Mouse (Mus musculus) embryonic fibroblast, embryonic 13.5 days (primary cell): ENCODE measurements around the gene Prkci.

Source experiments
- CTCF ChIP-seq: IDR thresholded peaks from 2 replicates; pipeline ENCODE4 v1.5.1; 2011; ENCODE audit warnings: mild to moderate bottlenecking, control low read depth, low read length, moderate library complexity, borderline replicate concordance; ENCODE audit not compliant: insufficient read depth
- POLR2A ChIP-seq: IDR thresholded peaks from 2 replicates; pipeline ENCODE4 v1.6.1; 2011; ENCODE audit warnings: low read depth, mild to moderate bottlenecking, control low read depth, low read length, moderate library complexity

DNA sequence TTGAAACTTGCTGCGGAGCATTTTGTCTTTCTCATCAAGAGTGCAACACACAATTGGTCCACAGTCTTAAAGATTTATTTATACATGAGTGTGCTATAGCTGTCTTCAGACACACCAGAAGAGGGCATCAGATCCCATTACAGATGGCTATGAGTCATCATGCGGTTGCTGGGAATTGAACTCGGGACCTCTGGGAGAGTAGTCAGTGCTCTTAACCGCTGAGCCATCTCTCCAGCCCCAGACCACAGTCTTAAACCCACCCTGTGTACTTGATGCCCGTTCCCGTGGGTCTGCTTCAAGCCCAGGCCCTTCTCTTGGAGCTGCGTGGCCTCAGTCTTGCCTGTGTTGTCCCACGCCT, 65.2 kb downstream of the Prkci start:
- TF ChIP-seq CTCF (no peak), POLR2A (no peak)
